Mouse (Mus musculus): ENCODE measurements around the gene Bloc1s5.
A peak's percentile ranks its signal among the peaks of the same experiment; 100 is the strongest.

- no peak for TF ChIP-seq CTCF (IDR thresholded peaks at IDR 0.05; ENCODE audit: insufficient read depth, low read length)
- peak; percentile 54; the same call in 1 of the 2 replicates for TF ChIP-seq POLR2A (IDR thresholded peaks at IDR 0.05; ENCODE audit: borderline replicate concordance, extremely low read depth, low read depth, low read length)
These were observed at the start of gene Bloc1s5 for GRCm38 (mm10) chr13:38634800-38635269.

Measured in lung, adult 2 months (tissue).